Mouse (Mus musculus): Measurements from ENCODE around the gene Disp1. TPM values are rescaled to one million over a fixed set of nuclear protein-coding genes. Genes with fewer than 3 reads are reported as not detected.

Disp1 gene
- total and polyA plus RNA-seq, 2 experiments = 0.83 to 3.4 TPM

DNA sequence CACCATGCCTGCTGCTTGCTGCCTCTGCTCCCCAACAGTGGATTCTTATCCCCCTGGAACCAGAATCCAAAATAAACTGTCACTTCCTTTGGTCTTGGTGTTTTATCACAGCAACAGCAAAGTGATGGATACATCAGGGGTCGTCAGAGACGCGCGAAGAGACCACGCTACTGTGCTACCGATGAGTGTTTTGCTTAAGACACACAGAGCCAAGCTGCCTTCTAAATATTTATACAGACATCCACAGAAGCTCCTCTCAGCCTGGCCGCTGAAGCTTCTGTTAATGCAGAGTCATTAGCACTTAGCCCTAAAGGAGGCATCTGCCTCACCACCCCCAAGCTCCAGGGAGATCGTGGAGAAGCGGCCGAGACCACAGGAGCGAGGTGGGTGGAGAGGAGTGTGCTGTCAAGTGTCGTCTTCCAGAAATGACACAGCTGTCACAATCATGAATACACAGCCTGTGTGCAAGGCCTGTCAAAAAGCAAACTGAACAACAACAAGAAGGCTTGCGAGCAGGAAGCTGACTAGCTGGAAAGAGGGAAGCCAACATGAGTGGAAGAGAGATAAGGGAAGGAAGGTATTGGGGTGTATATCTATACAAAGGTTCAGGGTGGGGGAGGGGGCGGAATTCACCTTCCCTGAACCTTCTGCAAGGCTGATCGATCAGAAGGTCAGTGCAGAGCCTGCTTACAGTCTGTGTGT, 146.1 kb downstream of the Disp1 start:
- Histone ChIP-seq H3K9ac (ENCODE audit: low read depth, low read length) (no peak overlapping the region), H3K27me3 (ENCODE audit: control insufficient read depth, insufficient read depth, low read length) (no peaks in the 10 kb centered on the region), H3K36me3 (ENCODE audit: control insufficient read depth, insufficient read depth, low read length) (no peaks in the 10 kb centered on the region), H3K4me1 (ENCODE audit: control insufficient read depth, insufficient read depth, low read length) (0 out of 2 replicates have a peak, but pooled peaks cover 2% of the 10 kb centered on the region), H3K4me3 (ENCODE audit: insufficient read depth, low read depth, low read length) (no peak overlapping the region), H3K27ac (replicated peaks; ENCODE audit: insufficient read depth, low read depth, low read length) (no peak overlapping the region), H3K79me2 (ENCODE audit: control insufficient read depth, insufficient read depth, low read length) (no peaks in the 10 kb centered on the region)
- TF ChIP-seq CTCF (IDR thresholded peaks at IDR 0.05; ENCODE audit: low read depth, low read length) (no peak), POLR2A (IDR thresholded peaks at IDR 0.05; ENCODE audit: extremely low read depth, insufficient read depth, low read length) (no peak)
- WGBS = 58% methylated on average over 15 of the region's 15 CpGs
- DNase-seq (ENCODE audit: extremely low read depth, low read depth, low spot score) = no peak

DNA sequence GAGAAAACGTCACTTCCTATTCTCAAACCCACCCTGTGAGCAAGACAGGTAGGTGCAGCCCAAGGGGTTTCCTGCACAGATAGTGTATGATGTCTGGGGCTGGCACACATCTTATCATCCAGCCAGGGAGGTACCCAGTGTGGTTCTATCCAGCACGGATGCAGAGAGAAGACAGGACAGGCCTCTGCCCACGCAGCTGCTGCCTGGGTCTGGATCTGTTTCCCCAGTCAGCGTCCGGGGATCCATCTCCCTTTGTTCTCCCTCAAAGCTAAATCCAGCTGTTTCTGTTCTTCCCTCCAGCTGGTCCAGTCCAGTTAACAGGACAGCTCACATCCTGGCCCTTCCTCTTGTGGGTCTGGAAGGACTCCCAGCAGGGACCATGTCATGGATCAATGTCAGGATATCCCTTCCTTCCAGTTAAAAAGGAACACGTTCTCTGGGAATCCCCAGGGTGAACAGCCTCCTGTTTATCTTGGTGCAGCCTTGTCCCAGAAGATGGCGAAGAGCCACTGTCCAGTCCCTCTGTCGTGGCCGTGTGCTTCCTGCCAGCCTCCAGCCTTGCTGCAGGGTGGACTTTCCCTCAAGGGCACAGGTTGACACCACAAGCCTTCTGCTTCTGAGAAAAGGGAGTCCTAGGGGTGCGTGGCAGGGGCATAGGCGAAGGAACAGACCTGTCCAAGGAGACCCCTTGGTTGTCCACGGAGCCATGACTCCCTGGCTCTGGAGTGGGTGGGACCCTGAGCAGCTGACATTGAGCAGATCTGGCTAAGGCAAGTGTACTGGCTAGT, 148.9 kb downstream of the Disp1 start:
- DNase-seq (ENCODE audit: extremely low read depth, low read depth, low spot score) = peak; percentile 60
- TF ChIP-seq POLR2A (IDR thresholded peaks at IDR 0.05; ENCODE audit: extremely low read depth, insufficient read depth, low read length) (no peak), CTCF (IDR thresholded peaks at IDR 0.05; ENCODE audit: low read depth, low read length) (no peak)
- Histone ChIP-seq H3K4me1 (ENCODE audit: control insufficient read depth, insufficient read depth, low read length) (peaks cover 2% of the 10 kb centered on the region; the same call in 1 of the 2 replicates), H3K4me3 (ENCODE audit: insufficient read depth, low read depth, low read length) (no peak overlapping the region), H3K79me2 (ENCODE audit: control insufficient read depth, insufficient read depth, low read length) (no peaks in the 10 kb centered on the region), H3K27ac (replicated peaks; ENCODE audit: insufficient read depth, low read depth, low read length) (peak overlapping the region; percentile 35; the same call in 1 of the 2 replicates), H3K9ac (ENCODE audit: low read depth, low read length) (no peak overlapping the region), H3K27me3 (ENCODE audit: control insufficient read depth, insufficient read depth, low read length) (no peaks in the 10 kb centered on the region), H3K36me3 (ENCODE audit: control insufficient read depth, insufficient read depth, low read length) (no peaks in the 10 kb centered on the region)
- 55% methylated on average over 12 of the region's 12 CpGs for WGBS

DNA sequence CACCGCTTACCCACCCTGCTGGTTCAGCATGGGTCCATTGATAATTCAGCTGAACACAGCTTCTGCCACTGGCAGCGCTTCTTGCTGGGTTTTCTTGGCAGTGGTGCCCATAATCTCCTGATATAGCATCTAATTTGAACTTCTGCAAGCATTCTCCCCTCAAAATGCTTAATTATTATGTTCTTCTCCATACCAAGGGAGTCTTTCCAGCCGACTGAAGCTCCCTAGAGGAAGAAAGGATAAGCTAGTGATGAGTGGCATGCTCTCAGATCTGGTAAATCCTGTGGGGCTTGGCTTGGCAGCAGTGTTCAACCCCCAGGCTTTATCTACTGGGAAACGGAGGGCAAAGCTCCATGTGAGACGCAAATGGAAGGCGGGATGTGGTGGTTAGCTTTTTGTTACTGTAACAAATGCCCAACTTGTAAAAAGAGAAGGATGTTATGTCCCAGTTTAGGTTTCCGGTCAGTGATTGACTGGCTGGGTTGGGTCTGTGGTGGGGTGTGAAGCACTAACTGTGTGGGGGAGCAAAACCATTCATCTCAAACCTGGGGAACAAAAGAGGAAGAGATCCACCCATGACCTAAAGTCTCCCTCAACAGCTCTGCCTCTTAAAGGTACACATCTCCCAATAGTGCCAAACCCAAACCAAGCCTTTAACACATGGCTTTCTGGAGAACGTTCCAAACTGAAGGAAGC, 151.2 kb downstream of the Disp1 start:
- no peak overlapping the region for H3K4me3 ChIP-seq (ENCODE audit: insufficient read depth, low read depth, low read length)
- no peaks in the 10 kb centered on the region for H3K27me3 ChIP-seq (ENCODE audit: control insufficient read depth, insufficient read depth, low read length)
- H3K27ac ChIP-seq (replicated peaks; ENCODE audit: insufficient read depth, low read depth, low read length) = no peak overlapping the region
- H3K9ac ChIP-seq (ENCODE audit: low read depth, low read length) = no peak overlapping the region
- peaks cover 2% of the 10 kb centered on the region; the same call in 1 of the 2 replicates for H3K4me1 ChIP-seq (ENCODE audit: control insufficient read depth, insufficient read depth, low read length)
- H3K36me3 ChIP-seq (ENCODE audit: control insufficient read depth, insufficient read depth, low read length) = no peaks in the 10 kb centered on the region
- TF ChIP-seq CTCF (IDR thresholded peaks at IDR 0.05; ENCODE audit: low read depth, low read length) (no peak), POLR2A (IDR thresholded peaks at IDR 0.05; ENCODE audit: extremely low read depth, insufficient read depth, low read length) (no peak)
- no peak for DNase-seq (ENCODE audit: extremely low read depth, low read depth, low spot score)
- H3K79me2 ChIP-seq (ENCODE audit: control insufficient read depth, insufficient read depth, low read length) = no peaks in the 10 kb centered on the region
- 91% methylated on average over 8 of the region's 8 CpGs for WGBS

- Histone ChIP-seq H3K79me2 (ENCODE audit: control insufficient read depth, insufficient read depth, low read length) (no peaks in the 10 kb centered on the region), H3K4me3 (ENCODE audit: insufficient read depth, low read depth, low read length) (no peak overlapping the region), H3K36me3 (ENCODE audit: control insufficient read depth, insufficient read depth, low read length) (no peaks in the 10 kb centered on the region), H3K9ac (ENCODE audit: low read depth, low read length) (no peak overlapping the region), H3K27ac (replicated peaks; ENCODE audit: insufficient read depth, low read depth, low read length) (no peak overlapping the region), H3K4me1 (ENCODE audit: control insufficient read depth, insufficient read depth, low read length) (peaks cover 2% of the 10 kb centered on the region; the same call in 1 of the 2 replicates), H3K27me3 (ENCODE audit: control insufficient read depth, insufficient read depth, low read length) (no peaks in the 10 kb centered on the region)
- TF ChIP-seq POLR2A (IDR thresholded peaks at IDR 0.05; ENCODE audit: extremely low read depth, insufficient read depth, low read length) (no peak), CTCF (IDR thresholded peaks at IDR 0.05; ENCODE audit: low read depth, low read length) (no peak)
- 76% methylated on average over 7 of the region's 7 CpGs for WGBS
- no peak for DNase-seq (ENCODE audit: extremely low read depth, low read depth, low spot score)
These were observed 153.5 kb downstream of the Disp1 start for GRCm38 (mm10) chr1:183067807-183068206.

- Histone ChIP-seq H3K4me1 (ENCODE audit: control insufficient read depth, insufficient read depth, low read length) (peaks cover under 1% of the 10 kb centered on the region; the same call in 1 of the 2 replicates), H3K36me3 (ENCODE audit: control insufficient read depth, insufficient read depth, low read length) (no peaks in the 10 kb centered on the region), H3K27ac (replicated peaks; ENCODE audit: insufficient read depth, low read depth, low read length) (no peak overlapping the region), H3K27me3 (ENCODE audit: control insufficient read depth, insufficient read depth, low read length) (no peaks in the 10 kb centered on the region), H3K79me2 (ENCODE audit: control insufficient read depth, insufficient read depth, low read length) (no peaks in the 10 kb centered on the region), H3K4me3 (ENCODE audit: insufficient read depth, low read depth, low read length) (no peak overlapping the region), H3K9ac (ENCODE audit: low read depth, low read length) (no peak overlapping the region)
- TF ChIP-seq CTCF (IDR thresholded peaks at IDR 0.05; ENCODE audit: low read depth, low read length) (no peak), POLR2A (IDR thresholded peaks at IDR 0.05; ENCODE audit: extremely low read depth, insufficient read depth, low read length) (no peak)
- 44% methylated on average over 4 of the region's 4 CpGs for WGBS
- no peak for DNase-seq (ENCODE audit: extremely low read depth, low read depth, low spot score)
These were observed 154.3 kb downstream of the Disp1 start for GRCm38 (mm10) chr1:183066981-183067380.
